Mouse (Mus musculus) heart, embryonic 11.5 days (tissue): ENCODE results near the gene Fbxo5. TPM values are rescaled to one million over a fixed set of nuclear protein-coding genes. Genes with fewer than 3 reads are reported as not detected.

Experiments
- ATAC-seq: fragments of 200-750 bp; cut with Nextera tagmentation; replicated peaks from 2 replicates; pipeline ENCODE4 v1.8.0; 2017; ENCODE audit warnings: moderate library complexity; ENCODE audit not compliant: insufficient number of reproducible peaks, low FRiP score, low TSS enrichment
- H3K27ac ChIP-seq: fragments of 300-500 bp; sonication (generic); 2 replicates; pipeline ENCODE4 v1.5.1; 2014; ENCODE audit warnings: mild to moderate bottlenecking, low read depth, low read length
- H3K27me3 ChIP-seq: fragments of 300-500 bp; sonication (generic); 2 replicates; pipeline ENCODE4 v1.6.1; 2014; ENCODE audit warnings: mild to moderate bottlenecking, low read length, mixed read lengths; ENCODE audit not compliant: control insufficient read depth, insufficient read depth
- H3K36me3 ChIP-seq: fragments of 300-500 bp; sonication (generic); 2 replicates; pipeline ENCODE4 v1.6.1; 2014; ENCODE audit warnings: mild to moderate bottlenecking, low read length, moderate library complexity, mixed read lengths; ENCODE audit not compliant: control insufficient read depth, insufficient read depth
- H3K4me1 ChIP-seq: fragments of 300-500 bp; sonication (generic); 2 replicates; pipeline ENCODE4 v1.6.1; 2014; ENCODE audit warnings: low read length; ENCODE audit not compliant: control insufficient read depth, insufficient read depth
- H3K4me2 ChIP-seq: fragments of 300-500 bp; sonication (generic); 2 replicates; pipeline ENCODE4 v1.6.1; 2014; ENCODE audit warnings: mild to moderate bottlenecking, moderate library complexity
- H3K4me3 ChIP-seq: fragments of 300-500 bp; sonication (generic); 2 replicates; pipeline ENCODE4 v1.5.1; 2014; ENCODE audit warnings: low read depth, low read length
- H3K9ac ChIP-seq: fragments of 300-500 bp; sonication (generic); 2 replicates; pipeline ENCODE4 v1.6.1; 2014; ENCODE audit warnings: mild to moderate bottlenecking, low read depth, low read length, moderate library complexity
- H3K9me3 ChIP-seq: fragments of 300-500 bp; sonication (generic); replicated peaks from 2 replicates; pipeline ENCODE4 v1.6.1; 2016; ENCODE audit warnings: low read length; ENCODE audit not compliant: control insufficient read depth
- WGBS: fragments of 180-500 bp; shearing (Covaris S2); extraction: QIAGEN DNeasy Blood & Tissue Kit; methylation state at CpG from one replicate; pipeline ENCODE4 v1.1.7; 2014; ENCODE audit not compliant: insufficient replicate concordance; 5-methylcytosine and 5-hydroxymethylcytosine counted together
- polyA plus RNA-seq: library from polyadenylated mRNA; unstranded; fragments of >200 nt; fragmentation: Nextera tagmentation; extraction: Ambion mirVana; gene quantifications from 2 replicates; pipeline ENCODE4 v1.2.1, GENCODE M21; 2014

Gene Fbxo5
- polyA plus RNA-seq, result 57.2 and 59.2 TPM in 2 replicates

DNA sequence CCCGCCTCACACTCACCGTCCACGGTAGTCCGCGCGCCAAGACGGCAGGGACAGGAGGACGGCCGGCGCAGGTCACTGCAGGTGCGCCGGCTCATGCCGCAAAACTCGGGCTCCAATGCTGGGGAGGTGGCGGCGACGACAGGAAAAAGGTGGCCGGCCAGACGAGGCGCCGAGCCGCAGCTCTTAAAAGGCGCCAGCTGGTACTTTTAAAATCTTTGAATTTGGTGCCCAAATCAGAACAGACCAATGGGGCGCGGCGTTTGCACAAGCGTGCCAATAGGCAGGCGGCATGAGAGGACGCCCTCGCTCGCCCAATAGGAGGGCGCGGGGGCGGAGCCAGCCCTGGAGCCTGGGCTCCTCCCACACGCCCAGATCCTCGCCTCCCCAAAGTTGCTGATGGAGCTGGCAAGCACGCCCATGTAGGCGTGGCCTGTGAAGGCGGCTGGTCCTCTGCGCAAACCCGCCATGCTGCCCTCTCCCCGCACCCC, at the start of gene Fbxo5:
Gene Fbxo5 (minus strand): TSS at position 358 of the 488 bp plus-strand sequence.
- peak; percentile 97 for ATAC-seq
- peaks cover 15% of the 10 kb centered on the region for H3K36me3 ChIP-seq
- under 1% methylated on average over 42 of the region's 42 CpGs for WGBS
- no peaks in the 10 kb centered on the region for H3K27me3 ChIP-seq
- H3K9me3 ChIP-seq, result no peaks in the 10 kb centered on the region
- peak within 1 kb of the TSS; percentile 86 for H3K27ac ChIP-seq
- H3K9ac ChIP-seq, result peak within 1 kb of the TSS; percentile 89
- H3K4me2 ChIP-seq, result peak within 1 kb of the TSS; percentile 88
- H3K4me3 ChIP-seq, result peak within 1 kb of the TSS; percentile 81
- peaks cover 6% of the 10 kb centered on the region for H3K4me1 ChIP-seq

DNA sequence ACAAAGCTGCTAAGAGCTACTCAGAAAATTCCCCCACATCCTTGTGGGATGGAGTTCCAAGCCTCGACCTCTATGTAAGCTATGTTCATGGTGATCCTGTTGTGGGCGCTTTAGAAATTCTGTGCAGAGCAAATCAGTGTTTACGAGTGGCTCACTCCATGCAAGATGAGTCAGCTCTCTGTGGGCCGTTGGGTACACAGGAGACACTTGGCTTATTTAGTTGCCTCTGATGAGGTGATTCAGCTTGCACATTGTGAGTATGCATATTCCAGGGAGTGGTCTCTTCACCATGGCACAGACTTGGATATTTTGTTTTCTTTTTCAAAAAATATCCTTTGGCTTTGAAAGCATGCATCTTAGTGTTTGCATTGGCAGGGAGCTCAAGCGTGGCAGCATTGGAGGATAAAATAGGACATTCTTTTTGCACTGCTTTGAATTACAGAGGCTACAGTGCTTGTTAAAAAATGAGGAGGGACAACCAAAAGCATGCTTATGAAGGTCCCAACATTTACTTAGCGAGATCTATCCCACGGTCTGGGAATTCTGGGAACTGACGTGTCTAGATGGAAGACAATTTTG, 48.0 kb upstream of the Fbxo5 start:
- Histone ChIP-seq H3K9me3 (no peaks in the 10 kb centered on the region), H3K4me1 (no peaks in the 10 kb centered on the region), H3K27me3 (no peaks in the 10 kb centered on the region), H3K9ac (no peak overlapping the region), H3K36me3 (no peaks in the 10 kb centered on the region), H3K27ac (no peak overlapping the region), H3K4me2 (no peak overlapping the region), H3K4me3 (no peak overlapping the region)
- 83% methylated on average over 8 of the region's 8 CpGs for WGBS
- ATAC-seq, result no peak

GRCm38 (mm10) chr10:5846939-5847338, 41.5 kb upstream of the Fbxo5 start:
- 36% methylated on average over 2 of the region's 2 CpGs for WGBS

DNA sequence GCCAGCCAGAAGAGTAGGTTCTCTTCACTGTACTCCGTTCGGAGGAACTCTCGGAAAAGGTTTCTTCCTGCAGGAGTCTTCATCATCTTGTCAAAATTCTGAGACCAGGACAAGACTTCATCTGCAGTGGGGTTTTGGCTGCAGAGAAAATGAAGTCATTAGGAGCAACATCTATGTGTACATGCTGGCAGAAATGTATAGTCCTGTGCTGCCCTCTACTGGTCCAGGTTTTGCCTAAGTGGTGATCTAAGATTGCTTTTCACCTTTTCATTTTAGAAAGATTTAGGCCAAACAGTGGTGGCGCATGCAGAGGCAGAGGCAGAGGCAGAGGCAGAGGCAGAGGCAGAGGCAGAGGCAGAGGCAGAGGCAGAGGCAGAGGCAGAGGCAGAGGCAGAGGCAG, 36.0 kb upstream of the Fbxo5 start:
- no peak overlapping the region for H3K4me3 ChIP-seq
- H3K36me3 ChIP-seq, result no peaks in the 10 kb centered on the region
- no peaks in the 10 kb centered on the region for H3K27me3 ChIP-seq
- H3K4me2 ChIP-seq, result no peak overlapping the region
- no peak for ATAC-seq
- H3K27ac ChIP-seq, result no peak overlapping the region
- H3K4me1 ChIP-seq, result no peaks in the 10 kb centered on the region
- H3K9me3 ChIP-seq, result no peaks in the 10 kb centered on the region
- H3K9ac ChIP-seq, result no peak overlapping the region
- WGBS, result 86% methylated on average over 4 of the region's 4 CpGs

More at GRCm38 (mm10) chr10:5846939-5847338, 41.5 kb upstream of the Fbxo5 start:
- no peak overlapping the region for H3K9ac ChIP-seq
- H3K4me3 ChIP-seq, result no peak overlapping the region
- H3K36me3 ChIP-seq, result no peaks in the 10 kb centered on the region
- no peaks in the 10 kb centered on the region for H3K4me1 ChIP-seq
- no peak for ATAC-seq
- H3K4me2 ChIP-seq, result no peak overlapping the region
- H3K27ac ChIP-seq, result no peak overlapping the region
- no peaks in the 10 kb centered on the region for H3K27me3 ChIP-seq
- no peaks in the 10 kb centered on the region for H3K9me3 ChIP-seq

DNA sequence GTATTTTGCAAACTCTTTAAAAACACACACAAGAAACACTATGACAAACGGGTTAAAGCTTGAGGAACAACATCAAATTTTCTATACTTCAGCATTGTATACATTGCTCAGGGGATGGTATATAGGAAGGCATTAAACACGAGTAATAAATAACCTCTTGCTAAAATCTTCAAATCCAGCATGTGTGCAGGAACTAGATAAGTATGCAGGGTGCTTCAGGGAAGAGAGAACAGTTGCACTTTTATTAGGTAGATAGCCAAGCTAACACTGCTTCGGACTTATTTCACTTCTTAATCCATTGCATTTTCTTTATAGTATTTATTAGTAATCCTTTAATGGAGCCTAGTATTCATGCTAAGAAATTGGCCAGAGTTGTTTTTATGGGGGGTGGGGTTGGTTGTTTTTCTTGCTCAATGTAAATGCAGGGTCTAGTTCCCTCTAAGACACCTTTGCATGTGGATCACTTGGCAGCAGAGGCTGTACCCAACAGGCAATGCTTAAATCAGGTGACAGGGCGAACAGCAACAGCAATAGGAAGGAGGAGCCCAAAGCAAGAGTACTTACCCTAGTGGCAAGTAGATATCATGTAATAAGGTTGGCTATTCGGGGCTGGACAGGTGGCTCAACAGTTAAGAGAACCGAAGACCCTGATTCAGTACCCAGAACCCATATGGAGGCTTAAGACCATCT, 21.1 kb upstream of the Fbxo5 start:
- Histone ChIP-seq H3K9ac (no peak overlapping the region), H3K36me3 (no peaks in the 10 kb centered on the region; the same call in 1 of the 2 replicates), H3K27me3 (no peaks in the 10 kb centered on the region), H3K4me2 (no peak overlapping the region), H3K4me3 (no peak overlapping the region), H3K27ac (no peak overlapping the region), H3K4me1 (peaks cover 5% of the 10 kb centered on the region; the same call in 1 of the 2 replicates), H3K9me3 (no peaks in the 10 kb centered on the region)
- WGBS, result 71% methylated on average over 6 of the region's 6 CpGs
- ATAC-seq, result no peak

- no peaks in the 10 kb centered on the region for H3K9me3 ChIP-seq
- peak overlapping the region; percentile 89 for H3K4me2 ChIP-seq
- peak overlapping the region; percentile 75 for H3K27ac ChIP-seq
- H3K9ac ChIP-seq, result peak overlapping the region; percentile 95
- peaks cover 5% of the 10 kb centered on the region; the same call in 1 of the 2 replicates for H3K4me1 ChIP-seq
- H3K27me3 ChIP-seq, result no peaks in the 10 kb centered on the region
- H3K4me3 ChIP-seq, result peak overlapping the region; percentile 98
- no peak for ATAC-seq
- H3K36me3 ChIP-seq, result no peaks in the 10 kb centered on the region; the same call in 1 of the 2 replicates
- 2% methylated on average over 3 of the region's 3 CpGs for WGBS
These were observed 19.4 kb upstream of the Fbxo5 start for GRCm38 (mm10) chr10:5824779-5825178.

- Histone ChIP-seq H3K4me3 (peak within 1 kb of the TSS; percentile 98), H3K9me3 (no peaks in the 10 kb centered on the region), H3K4me1 (peaks cover 5% of the 10 kb centered on the region; the same call in 1 of the 2 replicates), H3K36me3 (peaks cover 8% of the 10 kb centered on the region), H3K9ac (peak within 1 kb of the TSS; percentile 95), H3K27ac (peak within 1 kb of the TSS; percentile 92), H3K4me2 (peak within 1 kb of the TSS; percentile 89), H3K27me3 (no peaks in the 10 kb centered on the region)
- ATAC-seq, result peak; percentile 98
- WGBS, result under 1% methylated on average over 47 of the region's 47 CpGs
These were observed 18.5 kb upstream of the Fbxo5 start, which contains the start of gene Mtrf1l for GRCm38 (mm10) chr10:5823740-5824491. Mtrf1l (minus strand) TSS chr10:5823910.

- Histone ChIP-seq H3K4me2 (peak overlapping the region; percentile 89), H3K4me3 (peak overlapping the region; percentile 98), H3K9ac (peak overlapping the region; percentile 95), H3K27ac (peak overlapping the region; percentile 92), H3K9me3 (no peaks in the 10 kb centered on the region), H3K27me3 (no peaks in the 10 kb centered on the region), H3K4me1 (peaks cover 5% of the 10 kb centered on the region; the same call in 1 of the 2 replicates), H3K36me3 (peaks cover 12% of the 10 kb centered on the region)
- under 1% methylated on average over 37 of the region's 37 CpGs for WGBS
- peak; percentile 0; the same call in 1 of the 2 replicates for ATAC-seq
These were observed 17.9 kb upstream of the Fbxo5 start for GRCm38 (mm10) chr10:5823291-5823739.
